Mouse (Mus musculus): Measurements from ENCODE around the gene Adprm.

Gene Adprm

GRCm38 (mm10) chr11:67052321-67052952, at the start of gene Adprm, which contains the start of gene Sco1:
TSS of gene Adprm (minus strand) at chr11:67052594.
TSS of gene Sco1 (plus strand) at chr11:67052670.
- CTCF ChIA-PET, result interaction anchor here (0.5 to 2.0 kb wide), 14 partner anchors 8 to 106 kb away, joined by 3 to 12 read pairs (median 5); no protein-coding TSS in a partner anchor
- POLR2A ChIA-PET, result interaction anchor here (0.5 to 4.5 kb wide), 32 partner anchors 9 to 1266 kb away, joined by 3 to 53 read pairs (median 5); partner anchors contain the start of gene Tmem220 (in 1 of the 4)

GRCm38 (mm10) chr11:67101713-67102112, 49.3 kb upstream of the Adprm start:
- POLR2A ChIA-PET, result interaction anchor here in 3 of 4 experiments (0.6 to 2.2 kb wide), 5 partner anchors 48 to 79 kb away, joined by 3 to 7 read pairs (median 4); partner anchors contain the start of genes Adprm (in 1 of the 3) and Sco1 (in 1 of the 3)
- CTCF ChIA-PET, result interaction anchor here (0.5 to 6.1 kb wide), 95 partner anchors 8 to 1316 kb away, joined by 3 to 114 read pairs (median 4); partner anchors contain the start of genes Adprm (in 1 of the 4), Gsg1l2 (in 1 of the 4), Sco1 (in 1 of the 4) and Tmem220 (in 1 of the 4)

GRCm38 (mm10) chr11:67100169-67100568, 47.8 kb upstream of the Adprm start:
- ChIA-PET CTCF (interaction anchor here in 3 of 4 experiments (0.6 to 6.1 kb wide), 11 partner anchors 10 to 168 kb away, joined by 3 to 114 read pairs (median 11); partner anchors contain the start of gene Tmem220 (in 2 of the 3)), POLR2A (interaction anchor here in 2 of 4 experiments (0.8 to 2.2 kb wide), 3 partner anchors 48 to 76 kb away, joined by 4 to 7 read pairs (median 6); partner anchors contain the start of genes Adprm (in 1 of the 2) and Sco1 (in 1 of the 2))

GRCm38 (mm10) chr11:67099241-67099640, 46.8 kb upstream of the Adprm start:
- POLR2A ChIA-PET, result interaction anchor here in 2 of 4 experiments (0.9 to 1.4 kb wide), 2 partner anchors 11 to 60 kb away, joined by 3 to 4 read pairs; no protein-coding TSS in a partner anchor
- CTCF ChIA-PET, result interaction anchor here (0.5 to 6.1 kb wide), 12 partner anchors 12 to 274 kb away, joined by 3 to 114 read pairs (median 5); no protein-coding TSS in a partner anchor

GRCm38 (mm10) chr11:67098427-67098826, 46.0 kb upstream of the Adprm start:
- ChIA-PET CTCF (interaction anchor here (0.5 to 6.1 kb wide), 18 partner anchors 9 to 275 kb away, joined by 3 to 114 read pairs (median 5); no protein-coding TSS in a partner anchor), POLR2A (interaction anchor here in 2 of 4 experiments (0.6 to 1.4 kb wide), 3 partner anchors 10 to 59 kb away, joined by 3 to 4 read pairs (median 3); no protein-coding TSS in a partner anchor)

- ChIA-PET CTCF (interaction anchor here (0.5 to 6.1 kb wide), 20 partner anchors 10 to 238 kb away, joined by 3 to 114 read pairs (median 4); partner anchors contain the start of gene Myh4 (in 1 of the 4)), POLR2A (interaction anchor here in 1 of 4 experiments (1.4 kb wide), 1 partner anchor 58 kb away, joined by 4 read pairs; no protein-coding TSS in a partner anchor)
These were observed 45.3 kb upstream of the Adprm start for GRCm38 (mm10) chr11:67097709-67098108.

GRCm38 (mm10) chr11:67094470-67094869, 42.1 kb upstream of the Adprm start:
- POLR2A ChIA-PET, result interaction anchor here in 1 of 4 experiments (1.7 to 2.0 kb wide), 2 partner anchors 11 to 42 kb away, joined by 4 to 5 read pairs; partner anchors contain the start of genes Adprm and Sco1
- CTCF ChIA-PET, result interaction anchor here (0.9 to 5.0 kb wide), 18 partner anchors 9 to 279 kb away, joined by 3 to 46 read pairs (median 4); no protein-coding TSS in a partner anchor

- CTCF ChIA-PET, result interaction anchor here (0.8 to 5.0 kb wide), 15 partner anchors 8 to 280 kb away, joined by 3 to 46 read pairs (median 6); no protein-coding TSS in a partner anchor
These were observed 41.3 kb upstream of the Adprm start for GRCm38 (mm10) chr11:67093652-67094051.

GRCm38 (mm10) chr11:67093201-67093600, 40.8 kb upstream of the Adprm start:
- ChIA-PET CTCF (interaction anchor here (0.8 to 5.0 kb wide), 12 partner anchors 8 to 280 kb away, joined by 3 to 46 read pairs (median 7); no protein-coding TSS in a partner anchor), POLR2A (interaction anchor here in 1 of 4 experiments (0.7 to 1.7 kb wide), 3 partner anchors 8 to 61 kb away, joined by 3 to 4 read pairs (median 3); no protein-coding TSS in a partner anchor)

More at GRCm38 (mm10) chr11:67093652-67094051, 41.3 kb upstream of the Adprm start:
- POLR2A ChIA-PET, result interaction anchor here in 1 of 4 experiments (0.7 to 2.0 kb wide), 4 partner anchors 8 to 62 kb away, joined by 3 to 5 read pairs (median 4); partner anchors contain the start of genes Adprm and Sco1

- CTCF ChIA-PET, result interaction anchor here (0.6 to 5.0 kb wide), 9 partner anchors 9 to 285 kb away, joined by 3 to 46 read pairs (median 8); no protein-coding TSS in a partner anchor
- POLR2A ChIA-PET, result interaction anchor here in 1 of 4 experiments (0.6 kb wide), 1 partner anchor 914 kb away, joined by 3 read pairs; no protein-coding TSS in a partner anchor
These were observed 40.0 kb upstream of the Adprm start for GRCm38 (mm10) chr11:67092354-67092753.

- CTCF ChIA-PET, result interaction anchor here in 2 of 4 experiments (0.5 to 3.7 kb wide), 8 partner anchors 8 to 65 kb away, joined by 3 to 24 read pairs (median 6); no protein-coding TSS in a partner anchor
- POLR2A ChIA-PET, result interaction anchor here in 1 of 4 experiments (1.0 kb wide), 1 partner anchor 29 kb away, joined by 3 read pairs; no protein-coding TSS in a partner anchor
These were observed 34.8 kb upstream of the Adprm start for GRCm38 (mm10) chr11:67087225-67087624.

GRCm38 (mm10) chr11:67086467-67087164, 34.2 kb upstream of the Adprm start:
- ChIA-PET POLR2A (interaction anchor here in 2 of 4 experiments (1.0 to 1.3 kb wide), 2 partner anchors 28 to 38 kb away, joined by 3 read pairs; no protein-coding TSS in a partner anchor), CTCF (interaction anchor here in 3 of 4 experiments (0.5 to 3.7 kb wide), 14 partner anchors 8 to 102 kb away, joined by 3 to 24 read pairs (median 8); no protein-coding TSS in a partner anchor)

- ChIA-PET CTCF (interaction anchor here (0.5 to 3.7 kb wide), 49 partner anchors 9 to 1606 kb away, joined by 3 to 26 read pairs (median 4); partner anchors contain the start of gene Myh10 (in 1 of the 4)), POLR2A (interaction anchor here in 2 of 4 experiments (0.9 to 1.4 kb wide), 6 partner anchors 8 to 62 kb away, joined by 3 to 5 read pairs (median 3); no protein-coding TSS in a partner anchor)
These were observed 33.1 kb upstream of the Adprm start for GRCm38 (mm10) chr11:67085489-67085888.

GRCm38 (mm10) chr11:67083712-67084340, 31.4 kb upstream of the Adprm start:
- ChIA-PET POLR2A (interaction anchor here in 1 of 4 experiments (1.4 kb wide), 1 partner anchor 60 kb away, joined by 5 read pairs; no protein-coding TSS in a partner anchor), CTCF (interaction anchor here in 2 of 4 experiments (1.3 to 3.7 kb wide), 8 partner anchors 11 to 60 kb away, joined by 4 to 26 read pairs (median 16); no protein-coding TSS in a partner anchor)

GRCm38 (mm10) chr11:67083239-67083638, 30.8 kb upstream of the Adprm start:
- POLR2A ChIA-PET, result interaction anchor here in 1 of 4 experiments (1.1 kb wide), 1 partner anchor 13 kb away, joined by 3 read pairs; no protein-coding TSS in a partner anchor

GRCm38 (mm10) chr11:67082793-67083192, 30.4 kb upstream of the Adprm start:
- ChIA-PET POLR2A (interaction anchor here in 3 of 4 experiments (0.6 to 1.1 kb wide), 3 partner anchors 13 to 271 kb away, joined by 3 read pairs; no protein-coding TSS in a partner anchor), CTCF (interaction anchor here in 1 of 4 experiments (0.8 to 1.4 kb wide), 3 partner anchors 13 to 27 kb away, joined by 3 to 10 read pairs (median 4); no protein-coding TSS in a partner anchor)

More at GRCm38 (mm10) chr11:67083239-67083638, 30.8 kb upstream of the Adprm start:
- CTCF ChIA-PET, result interaction anchor here in 1 of 4 experiments (0.8 to 1.4 kb wide), 3 partner anchors 12 to 27 kb away, joined by 3 to 10 read pairs (median 4); no protein-coding TSS in a partner anchor

Measured in embryonic stem cell, embryonic (primary cell).